Mouse (Mus musculus): ENCODE data around the gene Ppm1h. TPM values are rescaled to one million over a fixed set of nuclear protein-coding genes. Genes with fewer than 3 reads are reported as not detected.

The Ppm1h gene
- polyA plus RNA-seq, 1 experiment = 13.1 TPM

DNA sequence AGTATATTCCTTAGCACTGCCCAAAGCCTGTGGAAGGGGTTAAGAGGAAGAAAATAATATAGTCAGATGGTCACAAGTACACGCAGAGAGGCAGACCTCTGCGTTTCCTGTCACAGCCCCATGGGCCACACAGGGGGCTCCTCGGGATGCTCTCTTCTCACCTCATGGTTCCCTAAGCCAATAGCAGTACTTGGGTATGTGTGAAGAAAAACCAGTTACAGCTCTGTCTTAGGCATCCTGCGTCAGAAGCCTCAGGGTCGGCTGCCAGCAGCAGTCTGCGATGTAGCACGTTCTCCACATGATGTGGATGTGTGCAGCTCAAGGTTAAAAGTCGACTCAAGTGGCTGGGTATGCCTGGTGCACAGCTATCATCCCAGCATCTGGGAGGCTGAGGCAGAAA lies 139.2 kb downstream of the Ppm1h start:
- 53% methylated on average over 8 of the region's 8 CpGs for WGBS
- no peaks in the 10 kb centered on the region for H3K4me1 ChIP-seq (ENCODE audit: control insufficient read depth, insufficient read depth, low read length)
- no peak overlapping the region for H3K4me3 ChIP-seq (replicated peaks; ENCODE audit: control insufficient read depth, low read depth, low read length)
- TF ChIP-seq POLR2A (IDR thresholded peaks at IDR 0.05; ENCODE audit: borderline replicate concordance, control insufficient read depth, low read depth, low read length) (no peak), CTCF (IDR thresholded peaks at IDR 0.05; ENCODE audit: control insufficient read depth, insufficient read depth, low read length) (no peak)
- H3K27ac ChIP-seq (ENCODE audit: control insufficient read depth, insufficient read depth, low read depth, low read length, poor library complexity) = no peak overlapping the region

DNA sequence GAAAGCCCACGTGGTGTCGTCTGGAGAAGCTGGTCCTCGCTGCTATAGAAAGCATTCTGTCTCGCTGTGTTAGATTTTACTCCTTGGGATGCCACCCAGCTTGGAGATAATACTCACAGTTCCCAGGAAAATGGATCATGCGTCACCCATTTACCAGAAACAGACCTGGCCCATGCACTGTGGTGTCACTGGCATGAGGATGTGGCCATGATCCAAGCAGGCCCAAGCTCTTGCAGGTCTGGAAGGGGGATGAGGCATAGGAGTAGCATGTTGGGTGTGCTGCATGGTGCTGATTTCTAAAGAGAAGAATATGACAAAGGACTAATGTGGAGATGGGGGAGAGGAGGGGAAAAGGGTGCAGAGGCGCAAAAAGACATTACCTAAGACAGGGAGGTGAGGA lies 141.2 kb downstream of the Ppm1h start:
- H3K4me1 ChIP-seq (ENCODE audit: control insufficient read depth, insufficient read depth, low read length) = no peaks in the 10 kb centered on the region
- H3K27ac ChIP-seq (ENCODE audit: control insufficient read depth, insufficient read depth, low read depth, low read length, poor library complexity) = no peak overlapping the region
- TF ChIP-seq POLR2A (IDR thresholded peaks at IDR 0.05; ENCODE audit: borderline replicate concordance, control insufficient read depth, low read depth, low read length) = no peak
- no peak for TF ChIP-seq CTCF (IDR thresholded peaks at IDR 0.05; ENCODE audit: control insufficient read depth, insufficient read depth, low read length)
- WGBS = 86% methylated on average over 6 of the region's 6 CpGs
- H3K4me3 ChIP-seq (replicated peaks; ENCODE audit: control insufficient read depth, low read depth, low read length) = no peak overlapping the region

DNA sequence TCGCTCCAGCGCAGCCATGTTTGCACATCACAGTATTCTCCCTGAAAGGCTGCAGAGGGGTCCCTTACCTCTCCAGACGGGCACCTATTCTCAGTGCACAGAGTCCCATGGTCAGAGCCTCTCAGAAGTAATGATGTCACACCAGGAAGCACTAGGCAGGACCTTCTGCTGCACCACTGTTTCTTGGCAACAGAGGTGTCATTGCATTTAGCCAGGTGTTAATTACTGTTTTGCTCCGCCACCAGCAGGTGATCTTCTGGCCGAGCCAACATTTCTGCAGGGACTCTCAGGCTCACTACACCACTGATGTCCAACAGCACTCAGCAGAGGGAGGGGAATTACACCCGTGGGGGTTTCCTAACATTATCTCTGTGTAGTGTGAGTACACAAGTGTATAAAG lies 143.0 kb downstream of the Ppm1h start:
- 88% methylated on average over 6 of the region's 6 CpGs for WGBS

DNA sequence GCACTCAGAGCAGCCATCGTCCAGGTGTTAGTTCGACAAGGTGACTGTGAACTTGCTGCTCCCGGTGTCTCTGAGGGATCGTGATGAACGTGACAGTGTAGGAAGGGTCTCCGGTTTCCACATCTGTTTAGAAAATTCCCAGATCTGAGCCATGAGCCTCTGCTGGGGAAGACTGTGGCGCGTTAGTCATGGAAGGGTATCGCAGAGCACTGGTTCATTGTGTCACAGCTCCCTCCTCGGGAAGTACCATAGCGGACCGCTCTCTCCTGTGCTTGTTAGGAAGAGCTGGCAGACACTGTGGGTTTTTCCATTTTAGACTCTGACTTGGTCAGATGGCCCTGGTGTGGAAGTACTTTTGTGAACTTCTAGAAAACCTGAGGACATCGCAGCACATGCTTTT lies 145.1 kb downstream of the Ppm1h start:
- Histone ChIP-seq H3K4me3 (replicated peaks; ENCODE audit: control insufficient read depth, low read depth, low read length) (no peak overlapping the region), H3K27ac (ENCODE audit: control insufficient read depth, insufficient read depth, low read depth, low read length, poor library complexity) (no peak overlapping the region), H3K4me1 (ENCODE audit: control insufficient read depth, insufficient read depth, low read length) (no peaks in the 10 kb centered on the region)
- TF ChIP-seq POLR2A (IDR thresholded peaks at IDR 0.05; ENCODE audit: borderline replicate concordance, control insufficient read depth, low read depth, low read length) (no peak), CTCF (IDR thresholded peaks at IDR 0.05; ENCODE audit: control insufficient read depth, insufficient read depth, low read length) (no peak)
- WGBS = 94% methylated on average over 13 of the region's 13 CpGs

More for the DNA sequence above, 143.0 kb downstream of the Ppm1h start:
- Histone ChIP-seq H3K4me1 (ENCODE audit: control insufficient read depth, insufficient read depth, low read length) (no peaks in the 10 kb centered on the region), H3K27ac (ENCODE audit: control insufficient read depth, insufficient read depth, low read depth, low read length, poor library complexity) (no peak overlapping the region), H3K4me3 (replicated peaks; ENCODE audit: control insufficient read depth, low read depth, low read length) (no peak overlapping the region)
- TF ChIP-seq POLR2A (IDR thresholded peaks at IDR 0.05; ENCODE audit: borderline replicate concordance, control insufficient read depth, low read depth, low read length) = no peak
- no peak for TF ChIP-seq CTCF (IDR thresholded peaks at IDR 0.05; ENCODE audit: control insufficient read depth, insufficient read depth, low read length)

DNA sequence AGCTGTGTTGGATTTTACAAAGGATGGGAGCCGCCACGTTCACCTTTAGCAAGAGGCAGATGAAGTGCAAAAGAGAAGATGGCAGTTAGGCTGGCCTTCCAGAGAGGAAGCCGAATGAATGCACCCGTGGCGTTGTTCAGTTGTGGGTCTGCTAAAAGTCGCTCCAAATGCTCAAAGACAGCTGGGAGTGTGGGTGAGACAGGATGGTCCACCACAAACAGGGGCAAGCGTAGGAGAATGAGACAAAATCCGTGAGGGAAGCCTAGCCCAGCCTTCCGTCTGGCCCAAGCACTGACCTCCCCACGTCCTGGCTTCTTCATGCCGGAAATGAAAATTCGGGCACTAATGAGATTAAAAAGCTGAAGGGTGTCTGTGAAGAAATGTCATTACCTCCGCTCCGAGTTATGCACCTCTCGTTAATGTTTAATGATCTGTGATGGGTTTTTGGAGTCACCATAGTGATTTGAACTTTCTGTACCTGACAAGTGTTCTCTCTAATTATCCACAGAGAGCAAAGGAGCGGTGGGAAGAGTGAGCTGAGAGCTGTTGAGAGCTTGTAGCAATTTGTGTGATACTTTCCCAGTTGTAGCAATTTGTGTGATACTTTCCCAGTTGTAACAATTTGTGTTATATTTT lies 148.3 kb downstream of the Ppm1h start:
- Histone ChIP-seq H3K4me1 (ENCODE audit: control insufficient read depth, insufficient read depth, low read length) (no peaks in the 10 kb centered on the region), H3K4me3 (replicated peaks; ENCODE audit: control insufficient read depth, low read depth, low read length) (no peak overlapping the region), H3K27ac (ENCODE audit: control insufficient read depth, insufficient read depth, low read depth, low read length, poor library complexity) (no peak overlapping the region)
- no peak for TF ChIP-seq CTCF (IDR thresholded peaks at IDR 0.05; ENCODE audit: control insufficient read depth, insufficient read depth, low read length)
- no peak for TF ChIP-seq POLR2A (IDR thresholded peaks at IDR 0.05; ENCODE audit: borderline replicate concordance, control insufficient read depth, low read depth, low read length)
- 85% methylated on average over 16 of the region's 16 CpGs for whole genome bisulfite sequencing

DNA sequence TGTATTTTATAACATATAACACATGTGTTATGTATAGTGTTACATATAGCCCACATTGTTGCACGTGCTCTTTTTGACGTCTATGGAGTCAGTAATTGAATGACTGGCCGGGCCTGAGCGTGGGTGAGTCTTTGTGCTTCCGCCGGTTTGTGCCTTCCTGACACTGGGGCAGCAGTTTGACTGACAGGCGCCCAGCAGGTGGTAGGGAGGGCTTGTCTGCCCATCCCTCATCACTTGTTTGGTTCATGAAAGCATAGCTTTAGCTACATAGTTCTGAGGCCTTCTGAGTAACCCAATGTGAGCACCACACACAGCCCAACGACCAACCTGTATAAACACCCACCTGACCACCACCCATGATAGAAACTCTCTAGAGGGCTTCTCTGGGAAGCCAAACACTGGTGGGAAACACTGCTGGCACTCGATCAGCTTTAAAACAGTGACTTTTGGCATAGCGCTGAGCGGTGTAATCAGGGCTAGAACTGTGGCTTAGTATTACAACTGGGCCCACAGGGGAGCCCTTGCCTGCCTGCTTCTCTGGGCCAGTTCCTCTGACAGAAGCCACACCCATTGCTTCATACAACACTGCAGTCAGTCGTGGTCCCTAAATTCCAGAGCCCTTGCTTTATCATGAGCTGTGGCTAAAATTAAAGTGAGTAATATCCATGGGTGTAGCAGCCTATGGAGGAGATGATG lies 149.3 kb downstream of the Ppm1h start:
- Histone ChIP-seq H3K4me1 (ENCODE audit: control insufficient read depth, insufficient read depth, low read length) (no peaks in the 10 kb centered on the region), H3K27ac (ENCODE audit: control insufficient read depth, insufficient read depth, low read depth, low read length, poor library complexity) (no peak overlapping the region), H3K4me3 (replicated peaks; ENCODE audit: control insufficient read depth, low read depth, low read length) (no peak overlapping the region)
- no peak for TF ChIP-seq CTCF (IDR thresholded peaks at IDR 0.05; ENCODE audit: control insufficient read depth, insufficient read depth, low read length)
- no peak for TF ChIP-seq POLR2A (IDR thresholded peaks at IDR 0.05; ENCODE audit: borderline replicate concordance, control insufficient read depth, low read depth, low read length)
- WGBS = 80% methylated on average over 12 of the region's 12 CpGs

DNA sequence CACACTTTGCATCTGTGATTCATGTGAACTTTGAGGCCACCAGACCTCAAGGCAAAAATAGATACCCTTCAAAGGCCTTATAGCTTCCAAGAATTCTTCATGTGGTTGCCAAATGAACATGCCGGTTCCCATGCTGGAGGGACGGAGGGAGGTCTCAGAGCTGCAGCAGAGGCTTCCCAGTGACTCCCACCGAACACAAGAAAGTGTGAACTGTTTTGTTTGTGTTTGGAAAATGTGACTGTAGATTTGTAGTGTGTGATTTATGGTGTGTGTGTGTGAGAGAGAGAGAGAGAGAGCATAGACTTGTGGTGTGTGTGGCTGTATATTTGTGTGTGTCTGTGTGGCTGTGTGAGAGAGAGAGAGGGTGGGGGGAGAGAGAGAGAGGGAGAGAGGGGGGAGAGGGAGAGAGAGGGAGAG lies 151.2 kb downstream of the Ppm1h start:
- no peaks in the 10 kb centered on the region for H3K4me1 ChIP-seq (ENCODE audit: control insufficient read depth, insufficient read depth, low read length)
- no peak for TF ChIP-seq CTCF (IDR thresholded peaks at IDR 0.05; ENCODE audit: control insufficient read depth, insufficient read depth, low read length)
- no peak for TF ChIP-seq POLR2A (IDR thresholded peaks at IDR 0.05; ENCODE audit: borderline replicate concordance, control insufficient read depth, low read depth, low read length)
- H3K4me3 ChIP-seq (replicated peaks; ENCODE audit: control insufficient read depth, low read depth, low read length) = no peak overlapping the region
- 91% methylated on average over 3 of the region's 3 CpGs for WGBS
- no peak overlapping the region for H3K27ac ChIP-seq (ENCODE audit: control insufficient read depth, insufficient read depth, low read depth, low read length, poor library complexity)

DNA sequence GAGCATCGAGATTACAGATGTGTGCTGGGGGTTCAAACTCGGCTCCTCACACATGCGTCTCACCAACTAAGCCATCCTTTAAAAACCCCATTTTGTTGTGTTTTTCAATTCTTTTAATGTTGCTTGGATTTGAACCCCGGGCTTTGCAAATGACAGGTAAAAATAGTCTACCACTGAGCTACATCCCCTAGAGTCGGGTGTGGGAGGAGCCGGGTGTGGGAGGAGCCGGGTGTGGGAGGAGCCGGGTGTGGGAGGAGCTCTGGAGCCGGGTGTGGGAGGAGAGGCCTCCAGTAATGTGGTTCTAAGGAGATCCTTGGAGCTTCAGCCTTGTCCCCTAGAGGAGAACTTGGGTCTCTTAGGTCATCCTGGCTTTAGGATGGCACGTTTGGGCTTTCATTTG lies 152.1 kb downstream of the Ppm1h start:
- no peak for TF ChIP-seq CTCF (IDR thresholded peaks at IDR 0.05; ENCODE audit: control insufficient read depth, insufficient read depth, low read length)
- TF ChIP-seq POLR2A (IDR thresholded peaks at IDR 0.05; ENCODE audit: borderline replicate concordance, control insufficient read depth, low read depth, low read length) = no peak
- 87% methylated on average over 10 of the region's 10 CpGs for WGBS
- H3K4me1 ChIP-seq (ENCODE audit: control insufficient read depth, insufficient read depth, low read length) = no peaks in the 10 kb centered on the region
- no peak overlapping the region for H3K27ac ChIP-seq (ENCODE audit: control insufficient read depth, insufficient read depth, low read depth, low read length, poor library complexity)
- no peak overlapping the region for H3K4me3 ChIP-seq (replicated peaks; ENCODE audit: control insufficient read depth, low read depth, low read length)

All from bone marrow, adult 2 months (tissue).